Mouse (Mus musculus): ENCODE measurements around the gene Gpr19. TPM values are rescaled to one million over a fixed set of nuclear protein-coding genes. Genes with fewer than 3 reads are reported as not detected.

Gpr19 gene
- polyA plus RNA-seq, 1 experiment = 39.2 TPM

DNA sequence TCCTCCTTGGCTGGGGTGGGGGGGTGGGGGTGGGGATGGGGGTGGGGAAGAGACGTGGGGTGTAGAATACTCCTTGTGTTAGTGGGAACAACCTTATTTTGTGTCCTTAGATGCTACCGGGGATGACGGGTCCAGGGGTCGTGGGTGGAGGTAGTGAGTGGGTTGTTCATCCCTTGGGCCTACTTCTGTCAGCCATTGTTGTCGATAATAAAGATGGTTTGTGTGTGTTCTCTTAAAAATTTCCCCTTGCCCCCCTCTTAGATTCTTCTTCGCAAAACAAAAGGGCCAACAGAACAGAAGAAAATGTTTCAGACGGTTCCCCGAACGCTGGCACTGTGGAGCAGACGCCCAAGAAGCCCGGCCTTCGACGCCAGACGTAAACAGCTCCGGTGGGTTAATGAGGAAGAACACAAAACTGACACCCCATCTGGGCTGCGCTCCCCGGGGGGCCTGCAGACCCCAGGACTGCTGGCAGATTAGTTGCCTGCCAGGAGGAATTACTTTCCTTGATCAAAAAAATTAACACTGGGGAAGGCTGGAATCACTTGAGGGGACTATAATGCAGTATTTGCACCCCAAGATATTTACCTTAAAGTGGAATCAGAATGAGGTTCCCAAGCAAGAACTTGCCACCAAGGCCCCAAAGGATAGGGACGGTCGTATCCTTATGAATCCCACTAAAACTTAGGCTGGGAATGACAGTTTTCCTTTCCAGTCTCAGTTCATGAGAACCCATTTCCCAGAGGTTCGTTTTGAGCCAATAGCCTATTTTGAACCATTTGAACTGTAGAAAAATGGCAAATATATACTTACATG, 23.5 kb upstream of the Gpr19 start:
- peak; percentile 70 for DNase-seq (ENCODE audit: low read depth)

DNA sequence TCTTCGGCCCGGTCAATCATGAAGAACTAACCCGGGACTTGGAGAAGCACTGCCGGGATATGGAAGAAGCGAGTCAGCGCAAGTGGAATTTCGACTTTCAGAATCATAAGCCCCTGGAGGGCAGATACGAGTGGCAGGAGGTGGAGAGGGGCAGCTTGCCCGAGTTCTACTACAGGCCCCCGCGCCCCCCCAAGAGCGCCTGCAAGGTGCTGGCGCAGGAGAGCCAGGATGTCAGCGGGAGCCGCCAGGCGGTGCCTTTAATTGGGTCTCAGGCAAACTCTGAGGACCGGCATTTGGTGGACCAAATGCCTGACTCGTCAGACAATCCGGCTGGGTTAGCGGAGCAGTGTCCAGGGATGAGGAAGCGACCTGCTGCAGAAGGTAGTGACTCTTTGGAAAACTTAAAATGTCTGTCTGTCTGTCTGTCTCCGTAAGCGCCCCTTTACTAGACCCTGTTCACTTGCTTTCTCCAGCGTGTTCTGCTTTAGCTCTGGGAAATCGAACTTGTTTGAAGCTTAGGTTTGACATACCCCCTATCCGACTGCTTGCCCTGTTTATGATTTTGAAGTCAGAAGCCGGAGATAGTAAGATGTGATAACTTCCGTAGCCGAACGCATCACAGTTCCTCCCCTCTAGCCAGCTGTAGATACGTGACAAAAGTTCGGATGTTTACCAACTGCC, 22.8 kb upstream of the Gpr19 start:
- DNase-seq (ENCODE audit: low read depth) = peak; percentile 64
- TF ChIP-seq POLR2A (IDR thresholded peaks at IDR 0.05; ENCODE audit: borderline replicate concordance, extremely low read depth, insufficient read depth, insufficient read length, poor library complexity, severe bottlenecking) = no peak
- no peak for TF ChIP-seq CTCF (IDR thresholded peaks at IDR 0.05; ENCODE audit: borderline replicate concordance, extremely low read depth, insufficient read depth, insufficient read length)

More for the DNA sequence above, 23.5 kb upstream of the Gpr19 start:
- TF ChIP-seq CTCF (IDR thresholded peaks at IDR 0.05; ENCODE audit: borderline replicate concordance, extremely low read depth, insufficient read depth, insufficient read length) (no peak), POLR2A (IDR thresholded peaks at IDR 0.05; ENCODE audit: borderline replicate concordance, extremely low read depth, insufficient read depth, insufficient read length, poor library complexity, severe bottlenecking) (no peak)

DNA sequence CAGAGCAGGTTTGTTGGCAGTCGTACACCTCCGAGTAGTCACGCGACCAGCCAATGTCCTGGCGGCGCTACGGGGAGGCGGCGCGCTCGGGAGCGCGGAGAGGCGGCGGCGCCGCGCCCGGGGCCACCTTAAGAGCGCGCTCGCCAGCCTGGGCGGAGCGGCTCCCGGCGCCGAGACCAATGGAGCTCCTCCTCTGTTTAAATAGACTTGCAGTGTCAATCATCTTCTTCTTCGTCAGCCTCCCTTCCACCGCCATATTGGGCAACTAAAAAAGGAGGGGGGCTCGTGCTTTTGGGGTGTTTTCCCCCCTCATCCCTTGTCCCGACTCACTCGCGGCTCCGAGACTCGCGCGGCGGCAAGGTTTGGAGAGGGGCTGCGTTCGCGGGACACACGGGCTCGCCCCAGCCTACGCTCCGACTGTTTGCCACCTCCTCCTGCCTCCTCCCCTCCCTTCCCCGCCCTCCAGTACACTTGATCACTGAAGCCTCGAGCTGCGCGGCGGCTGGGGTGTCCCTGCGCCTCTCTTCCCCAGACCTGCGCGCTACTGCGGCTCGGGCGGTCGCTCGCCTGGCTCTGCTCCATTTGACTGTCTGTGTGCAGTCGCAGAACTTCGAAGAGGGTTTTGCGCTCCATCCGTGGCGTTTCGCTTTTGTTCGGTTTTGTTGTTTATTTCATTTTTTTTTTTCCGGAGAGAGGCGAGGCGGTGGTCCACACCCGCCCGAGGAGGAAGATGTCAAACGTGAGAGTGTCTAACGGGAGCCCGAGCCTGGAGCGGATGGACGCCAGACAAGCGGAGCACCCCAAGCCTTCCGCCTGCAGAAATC, 22.0 kb upstream of the Gpr19 start, which contains the start of gene Cdkn1b:
Gene Cdkn1b (plus strand): TSS at position 212 of the 824 bp plus-strand sequence.
- peak; percentile 99 for DNase-seq (ENCODE audit: low read depth)
- TF ChIP-seq CTCF (IDR thresholded peaks at IDR 0.05; ENCODE audit: borderline replicate concordance, extremely low read depth, insufficient read depth, insufficient read length) = no peak
- peak; percentile 65 for TF ChIP-seq POLR2A (IDR thresholded peaks at IDR 0.05; ENCODE audit: borderline replicate concordance, extremely low read depth, insufficient read depth, insufficient read length, poor library complexity, severe bottlenecking)

DNA sequence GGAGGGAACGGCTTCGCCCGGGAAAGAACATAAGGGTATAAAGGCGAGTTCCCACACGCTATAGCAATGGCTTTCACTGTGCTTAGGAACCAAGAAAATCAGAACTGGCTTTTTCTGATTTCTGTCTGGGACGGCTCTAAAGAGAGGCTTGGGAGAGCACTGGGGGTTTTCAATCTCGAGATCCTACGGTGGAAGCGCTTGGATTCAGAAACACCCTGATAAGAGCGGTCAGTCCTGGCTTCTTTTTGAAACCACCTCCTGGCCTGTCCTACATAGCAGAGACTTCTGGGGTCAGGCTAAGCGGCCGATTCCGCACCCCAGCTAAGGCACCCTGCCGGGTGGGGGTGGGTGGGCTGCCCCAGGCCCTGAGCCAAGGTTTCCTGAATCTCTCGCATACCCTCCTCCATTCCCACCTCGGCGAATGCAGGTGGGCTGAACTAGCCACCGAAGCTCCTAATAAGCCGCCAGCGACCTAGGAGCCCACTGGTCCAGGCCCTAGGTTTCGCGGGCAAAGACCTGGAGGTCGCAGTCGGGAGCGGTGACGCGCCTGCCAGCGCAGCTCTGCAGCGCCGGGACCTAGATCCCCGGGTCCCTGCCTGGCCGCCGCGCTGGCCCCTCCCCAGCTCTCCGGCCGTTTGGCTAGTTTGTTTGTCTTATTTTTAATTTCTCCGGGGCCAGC, 21.3 kb upstream of the Gpr19 start:
- peak; percentile 44 for DNase-seq (ENCODE audit: low read depth)
- TF ChIP-seq CTCF (IDR thresholded peaks at IDR 0.05; ENCODE audit: borderline replicate concordance, extremely low read depth, insufficient read depth, insufficient read length) (no peak), POLR2A (IDR thresholded peaks at IDR 0.05; ENCODE audit: borderline replicate concordance, extremely low read depth, insufficient read depth, insufficient read length, poor library complexity, severe bottlenecking) (no peak)

DNA sequence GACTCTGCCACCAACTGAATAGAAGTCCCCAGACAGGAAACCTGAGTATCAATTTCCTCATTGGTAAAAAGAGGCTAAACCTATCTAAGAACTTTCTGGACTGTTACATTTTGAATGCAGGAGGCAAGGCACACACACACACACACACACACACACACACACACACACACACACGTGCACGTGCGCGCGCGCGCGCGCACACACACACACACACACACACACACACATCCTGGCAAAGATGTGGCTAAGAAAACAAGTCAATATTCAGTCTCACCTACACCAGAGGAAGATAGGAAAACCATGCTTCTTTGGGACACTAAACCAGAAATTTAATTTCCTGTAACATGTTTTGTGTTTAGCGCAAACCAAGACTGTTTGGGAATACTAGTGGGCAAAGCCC, 20.4 kb upstream of the Gpr19 start:
- TF ChIP-seq CTCF (IDR thresholded peaks at IDR 0.05; ENCODE audit: borderline replicate concordance, extremely low read depth, insufficient read depth, insufficient read length) (no peak), POLR2A (IDR thresholded peaks at IDR 0.05; ENCODE audit: borderline replicate concordance, extremely low read depth, insufficient read depth, insufficient read length, poor library complexity, severe bottlenecking) (no peak)
- DNase-seq (ENCODE audit: low read depth) = no peak

DNA sequence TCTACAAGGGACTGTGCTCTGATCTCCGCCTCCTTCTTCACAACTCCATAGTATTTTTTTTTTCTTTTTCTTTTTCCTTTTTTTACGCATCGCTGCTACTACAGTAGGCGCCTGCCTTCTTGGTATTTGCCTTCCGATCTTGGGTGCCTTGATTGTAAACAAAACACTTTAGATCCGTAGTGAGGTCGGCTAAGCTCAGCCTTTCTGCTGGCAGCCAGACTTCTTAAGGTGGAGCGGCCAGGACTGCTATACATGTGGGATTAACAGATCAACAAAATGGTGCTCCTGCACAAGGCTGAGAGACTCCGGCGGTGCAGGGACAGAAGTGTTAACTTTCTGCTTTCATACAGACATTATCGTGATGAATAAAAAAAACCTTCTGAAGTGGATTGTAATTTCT, 18.7 kb upstream of the Gpr19 start:
- TF ChIP-seq CTCF (IDR thresholded peaks at IDR 0.05; ENCODE audit: borderline replicate concordance, extremely low read depth, insufficient read depth, insufficient read length) (no peak), POLR2A (IDR thresholded peaks at IDR 0.05; ENCODE audit: borderline replicate concordance, extremely low read depth, insufficient read depth, insufficient read length, poor library complexity, severe bottlenecking) (no peak)
- DNase-seq (ENCODE audit: low read depth) = peak; percentile 90

DNA sequence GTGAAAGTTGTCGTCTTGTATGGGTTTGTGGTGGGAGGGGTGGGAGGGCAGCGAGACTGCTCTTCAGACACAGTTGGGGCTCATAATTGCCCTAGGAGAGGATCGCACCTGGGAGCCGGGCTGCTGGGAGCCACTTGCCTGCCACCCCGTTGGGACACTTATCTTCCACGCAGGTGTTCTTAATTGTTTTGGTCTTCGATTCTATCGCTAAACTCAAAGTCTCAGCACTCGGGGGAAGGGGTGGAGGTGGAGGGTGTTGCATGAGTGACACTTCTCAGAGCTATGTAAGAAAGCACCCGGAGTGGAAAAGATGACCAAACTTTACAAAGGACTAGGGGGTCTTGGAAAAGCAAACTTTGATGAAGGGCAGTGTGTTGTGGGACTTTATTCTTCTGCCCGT, 18.3 kb upstream of the Gpr19 start:
- DNase-seq (ENCODE audit: low read depth) = peak; percentile 24

DNA sequence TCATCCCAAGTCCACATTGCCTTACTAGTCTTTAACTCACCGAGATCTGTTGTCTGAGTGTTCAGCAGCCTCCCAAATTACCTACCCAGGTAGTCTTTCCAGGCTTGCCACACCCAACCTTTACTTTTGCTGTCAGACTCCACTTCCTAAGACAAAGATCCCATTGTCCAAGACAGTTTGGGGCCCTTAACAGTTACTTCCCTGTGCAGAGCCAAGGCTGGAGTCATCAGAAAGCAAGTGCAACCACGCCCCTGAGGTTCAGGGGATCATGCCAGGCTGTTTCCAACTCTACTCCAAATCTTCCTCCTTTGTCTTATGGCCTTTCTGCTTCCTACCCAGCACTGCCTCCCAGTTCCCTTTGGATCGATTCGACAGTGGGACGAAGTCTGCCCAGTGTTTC, 16.1 kb upstream of the Gpr19 start:
- no peak for DNase-seq (ENCODE audit: low read depth)
- TF ChIP-seq CTCF (IDR thresholded peaks at IDR 0.05; ENCODE audit: borderline replicate concordance, extremely low read depth, insufficient read depth, insufficient read length) = no peak
- TF ChIP-seq POLR2A (IDR thresholded peaks at IDR 0.05; ENCODE audit: borderline replicate concordance, extremely low read depth, insufficient read depth, insufficient read length, poor library complexity, severe bottlenecking) = no peak

More for the DNA sequence above, 18.3 kb upstream of the Gpr19 start:
- TF ChIP-seq CTCF (IDR thresholded peaks at IDR 0.05; ENCODE audit: borderline replicate concordance, extremely low read depth, insufficient read depth, insufficient read length) (no peak), POLR2A (IDR thresholded peaks at IDR 0.05; ENCODE audit: borderline replicate concordance, extremely low read depth, insufficient read depth, insufficient read length, poor library complexity, severe bottlenecking) (no peak)

DNA sequence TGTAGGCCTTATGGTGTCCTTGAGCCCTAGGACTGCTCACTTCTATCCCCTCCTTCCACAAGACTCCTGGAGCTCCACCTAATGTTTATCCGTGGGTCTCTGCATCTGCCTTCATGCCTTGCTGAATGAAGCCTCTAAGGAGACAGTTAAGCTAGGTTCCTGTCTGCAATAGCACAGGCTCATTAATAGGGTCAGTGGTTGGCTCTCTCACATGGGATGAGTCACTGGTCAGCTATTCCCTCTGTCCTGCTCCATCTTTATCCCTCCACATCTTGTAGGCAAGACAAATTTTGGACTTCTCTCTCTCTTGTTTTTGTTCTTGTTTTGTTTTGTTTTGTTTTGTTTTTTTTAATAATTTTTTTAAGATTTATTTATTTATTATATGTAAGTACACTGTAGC, 7.4 kb upstream of the Gpr19 start:
- DNase-seq (ENCODE audit: low read depth) = no peak
- no peak for TF ChIP-seq CTCF (IDR thresholded peaks at IDR 0.05; ENCODE audit: borderline replicate concordance, extremely low read depth, insufficient read depth, insufficient read length)
- no peak for TF ChIP-seq POLR2A (IDR thresholded peaks at IDR 0.05; ENCODE audit: borderline replicate concordance, extremely low read depth, insufficient read depth, insufficient read length, poor library complexity, severe bottlenecking)
